In the genomic region with DNA sequence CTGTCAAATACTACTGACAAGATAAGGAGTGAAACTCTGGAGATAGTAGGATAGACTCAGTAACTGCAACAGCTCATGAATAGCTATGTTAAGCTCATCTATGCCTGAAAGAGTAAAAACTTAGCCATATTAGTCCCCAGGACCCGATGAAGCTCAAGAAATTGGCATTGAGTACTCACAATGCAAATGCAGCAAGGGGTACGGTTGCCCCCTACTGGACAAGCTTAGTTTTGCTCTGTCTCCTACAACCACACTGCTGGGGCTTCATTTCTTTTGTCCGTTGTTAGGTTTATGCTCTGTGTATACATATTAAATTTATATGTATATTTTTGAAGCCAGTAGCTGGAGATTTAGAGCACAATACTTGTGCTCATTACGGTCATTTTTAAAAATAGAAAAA, we compare ENCODE assay signal across 10 mouse cellular contexts.
A peak's percentile ranks its signal among the peaks of the same experiment; 100 is the strongest.
DNase-seq lines count a peak whose midpoint lies in the region; ATAC-seq and TF ChIP-seq lines count a peak whose summit lies in the region.
"Had no signal": no experiment of that assay in that cellular context is flagged by ENCODE, and none has a peak within 500 bp of the region (broad histone marks: within the 10 kb centered on the region; RNA-seq: fewer than 3 reads in every experiment).

No protein-coding gene starts in this region.

- no peak overlapping the region for H3K9ac ChIP-seq in heart, postnatal 0 days (replicated peaks; ENCODE audit: low read depth, low read length)
- no peak overlapping the region for H3K9ac ChIP-seq in liver, embryonic 14.5 days (replicated peaks)
- no peak overlapping the region for H3K9ac ChIP-seq in liver, embryonic 11.5 days (ENCODE audit: low read depth, low read length)
- H3K9ac ChIP-seq in MEL (ENCODE audit: control insufficient read depth, low read depth, low read length, poor library complexity, severe bottlenecking): no peak overlapping the region
- H3K9ac ChIP-seq: embryonic facial prominence, embryonic 13.5 days had no signal

- H3K4me3 ChIP-seq in heart, postnatal 0 days (ENCODE audit: low read depth, low read length): no peak overlapping the region
- no peak overlapping the region for H3K4me3 ChIP-seq in liver, embryonic 14.5 days (ENCODE audit: insufficient read depth in 1 of 2, low read depth in 2 of 2, low read length in 2 of 2)
- H3K4me3 ChIP-seq in liver, embryonic 11.5 days (ENCODE audit: low read depth, low read length): no peak overlapping the region
- H3K4me3 ChIP-seq in MEL (ENCODE audit: control insufficient read depth in 1 of 2, insufficient read depth in 1 of 2, low read depth in 2 of 2, low read length in 2 of 2): no peak overlapping the region
- H3K4me3 ChIP-seq: embryonic facial prominence, embryonic 13.5 days; megakaryocyte, embryonic 14.5 days had no signal

- H3K27ac ChIP-seq in heart, postnatal 0 days (ENCODE audit: low read depth): no peak overlapping the region
- H3K27ac ChIP-seq in liver, embryonic 14.5 days: no peak overlapping the region
- H3K27ac ChIP-seq in liver, embryonic 11.5 days (ENCODE audit: low read depth, low read length): no peak overlapping the region
- no peak overlapping the region for H3K27ac ChIP-seq in MEL (ENCODE audit: control insufficient read depth, low read depth, low read length)
- H3K27ac ChIP-seq: embryonic facial prominence, embryonic 13.5 days had no signal

- no peaks in the 10 kb centered on the region for H3K27me3 ChIP-seq in heart, postnatal 0 days (ENCODE audit: control insufficient read depth, insufficient read depth, low read length)
- no peaks in the 10 kb centered on the region for H3K27me3 ChIP-seq in liver, embryonic 14.5 days (ENCODE audit: control insufficient read depth, insufficient read depth, low read length)
- no peaks in the 10 kb centered on the region for H3K27me3 ChIP-seq in liver, embryonic 11.5 days (replicated peaks; ENCODE audit: control insufficient read depth, insufficient read depth, low read length)
- H3K27me3 ChIP-seq in MEL (ENCODE audit: control insufficient read depth in 1 of 2, insufficient read depth in 2 of 2, low read length in 2 of 2): no peaks in the 10 kb centered on the region
- H3K27me3 ChIP-seq: embryonic facial prominence, embryonic 13.5 days; megakaryocyte, embryonic 14.5 days had no signal

- no peaks in the 10 kb centered on the region for H3K36me3 ChIP-seq in heart, postnatal 0 days (replicated peaks; ENCODE audit: control insufficient read depth, insufficient read depth, low read length)
- no peaks in the 10 kb centered on the region for H3K36me3 ChIP-seq in liver, embryonic 14.5 days (replicated peaks; ENCODE audit: control insufficient read depth, insufficient read depth, low read depth)
- H3K36me3 ChIP-seq in liver, embryonic 11.5 days (ENCODE audit: control insufficient read depth, insufficient read depth, low read length): no peaks in the 10 kb centered on the region
- no peaks in the 10 kb centered on the region for H3K36me3 ChIP-seq in MEL (ENCODE audit: control insufficient read depth in 1 of 2, insufficient read depth in 2 of 2, low read length in 2 of 2)
- H3K36me3 ChIP-seq: embryonic facial prominence, embryonic 13.5 days had no signal

- no peak for ATAC-seq in heart, postnatal 0 days (ENCODE audit: insufficient read depth, low read depth)
- ATAC-seq in liver, embryonic 14.5 days (ENCODE audit: insufficient read depth): no peak
- no peak for ATAC-seq in liver, embryonic 11.5 days (replicated peaks; ENCODE audit: low FRiP score)
- no peak for ATAC-seq in cerebellum, adult (ENCODE audit: insufficient number of reproducible peaks, low FRiP score, low TSS enrichment)

- TF ChIP-seq RAD21 in MEL (IDR thresholded peaks at IDR 0.05; ENCODE audit: low read depth, low read length): peak; percentile 7

- intact Hi-C loops in left cerebral cortex, postnatal 4 days (cut with DNase I): no loop called here

- H3K4me1 ChIP-seq in heart, postnatal 0 days (ENCODE audit: control insufficient read depth, insufficient read depth): no peaks in the 10 kb centered on the region
- H3K4me1 ChIP-seq in liver, embryonic 14.5 days (replicated peaks; ENCODE audit: control insufficient read depth in 2 of 2, insufficient read depth in 2 of 2, low read length in 1 of 2): no peaks in the 10 kb centered on the region
- no peaks in the 10 kb centered on the region for H3K4me1 ChIP-seq in liver, embryonic 11.5 days (replicated peaks; ENCODE audit: control insufficient read depth, insufficient read depth, low read length)
- no peaks in the 10 kb centered on the region for H3K4me1 ChIP-seq in MEL (ENCODE audit: control insufficient read depth in 1 of 2, insufficient read depth in 2 of 2, low read length in 2 of 2)
- H3K4me1 ChIP-seq: embryonic facial prominence, embryonic 13.5 days; megakaryocyte, embryonic 14.5 days had no signal

- peak; percentile 56 for TF ChIP-seq CTCF in heart, postnatal 0 days (IDR thresholded peaks at IDR 0.05; ENCODE audit: low read depth)
- TF ChIP-seq CTCF in liver, embryonic 14.5 days (IDR thresholded peaks at IDR 0.05; ENCODE audit: low read depth): peak; percentile 23; the same call in 1 of the 2 replicates
- TF ChIP-seq CTCF in MEL (IDR thresholded peaks at IDR 0.05 in 2 of 3, conservative IDR thresholded peaks at IDR 0.05 in 1 of 3; ENCODE audit: control insufficient read depth in 1 of 3, insufficient read depth in 1 of 3, low read depth in 2 of 3, low read length in 3 of 3, poor library complexity in 1 of 3, severe bottlenecking in 1 of 3): peak; percentile 23 to 37 (median 32); a peak in 4 of 6 replicates

- no peaks in the 10 kb centered on the region for H3K79me2 ChIP-seq in MEL (ENCODE audit: control insufficient read depth, insufficient read depth, low read length, poor library complexity)

- no peak overlapping the region for H3K4me2 ChIP-seq in heart, postnatal 0 days (ENCODE audit: low read depth, low read length)
- no peak overlapping the region for H3K4me2 ChIP-seq in liver, embryonic 14.5 days (ENCODE audit: low read depth)
- no peak overlapping the region for H3K4me2 ChIP-seq in liver, embryonic 11.5 days
- H3K4me2 ChIP-seq: embryonic facial prominence, embryonic 13.5 days had no signal

- 63% methylated on average over 4 of the region's 4 CpGs for WGBS in heart, postnatal 0 days
- 61% methylated on average over 4 of the region's 4 CpGs for WGBS in liver, embryonic 14.5 days (ENCODE audit: insufficient replicate concordance)
- 74% methylated on average over 4 of the region's 4 CpGs for WGBS in liver, embryonic 11.5 days

- no peak for TF ChIP-seq EP300 in heart, postnatal 0 days (IDR thresholded peaks at IDR 0.05; ENCODE audit: low read depth)
- TF ChIP-seq EP300 in liver, embryonic 14.5 days (IDR thresholded peaks at IDR 0.05; ENCODE audit: low read depth): no peak
- no peak for TF ChIP-seq EP300 in MEL (IDR thresholded peaks at IDR 0.05; ENCODE audit: low read depth in 1 of 2, low read length in 2 of 2)

- H3K9me3 ChIP-seq in heart, postnatal 0 days (replicated peaks; ENCODE audit: control insufficient read depth, low read length): peaks cover 5% of the 10 kb centered on the region; the same call in 1 of the 2 replicates
- H3K9me3 ChIP-seq in liver, embryonic 14.5 days (ENCODE audit: control insufficient read depth, low read length): no peaks in the 10 kb centered on the region; the same call in 1 of the 2 replicates
- H3K9me3 ChIP-seq in liver, embryonic 11.5 days (ENCODE audit: control insufficient read depth, low read length): 0 out of 2 replicates have a peak, but pooled peaks cover 3% of the 10 kb centered on the region
- no peaks in the 10 kb centered on the region for H3K9me3 ChIP-seq in MEL (replicated peaks; ENCODE audit: insufficient read depth, low read length)

- no peak for TF ChIP-seq POLR2A in MEL (IDR thresholded peaks at IDR 0.05; ENCODE audit: control insufficient read depth in 1 of 2, insufficient read depth in 1 of 2, low read depth in 1 of 2, low read length in 2 of 2, poor library complexity in 1 of 2)

- DNase-seq in heart, postnatal 0 days (ENCODE audit: low spot score): no peak
- DNase-seq in heart, adult 8-10 months (ENCODE audit: low spot score): no peak
- no peak for DNase-seq in liver, embryonic 14.5 days (ENCODE audit: low read depth in 3 of 3, low spot score in 3 of 3)
- no peak for DNase-seq in liver, embryonic 11.5 days (ENCODE audit: low spot score)
- DNase-seq in MEL (ENCODE audit: low read depth, low spot score): no peak
- peak; percentile 11 for DNase-seq in left cerebral cortex, postnatal 4 days
- DNase-seq in neural tube, embryonic 10.5 days (ENCODE audit: extremely low spot score, low spot score): no peak

TF ChIP-seq in MEL, 35 proteins besides CTCF, POLR2A, EP300 and RAD21:
- no peak for TF ChIP-seq TCF12 (IDR thresholded peaks at IDR 0.05; ENCODE audit: low read depth, low read length)
- TF ChIP-seq NRF1 (IDR thresholded peaks at IDR 0.05; ENCODE audit: insufficient read depth, low read depth, low read length, poor library complexity, severe bottlenecking): no peak
- no peak for TF ChIP-seq UBTF (IDR thresholded peaks at IDR 0.05; ENCODE audit: borderline replicate concordance, insufficient read depth, low read depth, low read length)
- no peak for TF ChIP-seq JUND (IDR thresholded peaks at IDR 0.05; ENCODE audit: low read depth, low read length)
- TF ChIP-seq ZNF384 (IDR thresholded peaks at IDR 0.05; ENCODE audit: low read depth, low read length): no peak
- TF ChIP-seq USF1 (IDR thresholded peaks at IDR 0.05; ENCODE audit: low read depth, low read length): no peak
- TF ChIP-seq E2F4 (IDR thresholded peaks at IDR 0.05; ENCODE audit: borderline replicate concordance, low read depth, low read length): no peak
- no peak for TF ChIP-seq MAZ (IDR thresholded peaks at IDR 0.05; ENCODE audit: low read depth, low read length)
- TF ChIP-seq HCFC1 (IDR thresholded peaks at IDR 0.05; ENCODE audit: low read depth, low read length): no peak
- no peak for TF ChIP-seq NELFE (IDR thresholded peaks at IDR 0.05; ENCODE audit: low read depth, low read length)
- TF ChIP-seq POLR2AphosphoS2 (IDR thresholded peaks at IDR 0.05; ENCODE audit: low read length): no peak
- no peak for TF ChIP-seq TAL1 (IDR thresholded peaks at IDR 0.05; ENCODE audit: low read length)
- TF ChIP-seq ZMIZ1 (IDR thresholded peaks at IDR 0.05; ENCODE audit: low read depth, low read length): no peak
- TF ChIP-seq CHD1 (IDR thresholded peaks at IDR 0.05; ENCODE audit: low read depth, low read length): no peak
